Mouse (Mus musculus) adrenal gland, postnatal 25 days (tissue): ENCODE results near the gene Olfm4. TPM values are rescaled to one million over a fixed set of nuclear protein-coding genes. Genes with fewer than 3 reads are reported as not detected.

Source experiments
- DNase-seq: peaks from one replicate; pipeline ENCODE4 v3.0.0; 2021; ENCODE audit warnings: mixed read lengths
- long read RNA-seq: library from polyadenylated mRNA; stranded (forward); transcript quantifications from one replicate; pipeline ENCODE4 v2.0.0, GENCODE M21; 2021
- total RNA-seq: library from RNA; stranded (reverse); gene quantifications from 2 replicates; pipeline ENCODE4 v1.2.3, GENCODE M21; 2021

The Olfm4 gene
- not detected in 2 replicates for total RNA-seq
- long read RNA-seq: 0 reads

DNA sequence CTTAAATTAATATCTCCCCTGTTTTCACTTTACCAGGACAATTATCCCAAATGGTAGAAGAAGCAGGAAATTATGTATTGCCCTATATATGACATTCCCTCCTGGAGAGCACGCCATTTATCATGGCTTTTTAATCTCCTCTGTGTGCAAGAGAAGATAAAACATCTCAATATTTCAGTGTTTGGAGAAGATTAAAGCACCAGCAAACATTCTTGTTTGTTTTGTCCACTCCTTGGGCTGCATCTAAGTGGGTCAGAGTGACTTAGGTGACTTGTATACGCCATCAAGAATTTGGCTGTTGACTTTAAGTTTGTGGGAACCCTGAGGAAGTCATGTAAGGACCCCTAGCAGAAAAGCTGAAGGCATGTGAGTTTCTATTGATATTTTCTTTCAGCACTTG lies at the start of gene Olfm4:
TSS of gene Olfm4 (plus strand) at position 301 of the 400 bp plus-strand sequence.
- no peak for DNase-seq

DNA sequence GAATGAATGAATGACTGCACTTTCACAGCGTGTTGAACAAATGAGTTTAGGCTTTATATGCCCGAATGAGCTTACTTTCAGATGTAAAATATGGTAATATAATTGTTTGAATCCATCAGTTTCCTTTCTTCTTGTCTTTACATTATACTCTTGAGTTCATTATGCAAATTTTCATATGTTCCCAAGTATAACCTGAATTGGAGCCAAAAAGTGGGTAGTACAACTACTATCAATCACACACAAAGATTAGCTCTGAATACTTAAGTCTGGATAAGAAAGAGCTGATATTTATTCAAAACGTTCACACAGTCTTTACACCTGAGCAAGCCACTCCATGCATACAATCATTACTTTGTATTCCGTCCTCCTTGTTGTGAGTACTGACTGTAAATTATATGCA lies 49.5 kb upstream of the Olfm4 start:
- no peak for DNase-seq

DNA sequence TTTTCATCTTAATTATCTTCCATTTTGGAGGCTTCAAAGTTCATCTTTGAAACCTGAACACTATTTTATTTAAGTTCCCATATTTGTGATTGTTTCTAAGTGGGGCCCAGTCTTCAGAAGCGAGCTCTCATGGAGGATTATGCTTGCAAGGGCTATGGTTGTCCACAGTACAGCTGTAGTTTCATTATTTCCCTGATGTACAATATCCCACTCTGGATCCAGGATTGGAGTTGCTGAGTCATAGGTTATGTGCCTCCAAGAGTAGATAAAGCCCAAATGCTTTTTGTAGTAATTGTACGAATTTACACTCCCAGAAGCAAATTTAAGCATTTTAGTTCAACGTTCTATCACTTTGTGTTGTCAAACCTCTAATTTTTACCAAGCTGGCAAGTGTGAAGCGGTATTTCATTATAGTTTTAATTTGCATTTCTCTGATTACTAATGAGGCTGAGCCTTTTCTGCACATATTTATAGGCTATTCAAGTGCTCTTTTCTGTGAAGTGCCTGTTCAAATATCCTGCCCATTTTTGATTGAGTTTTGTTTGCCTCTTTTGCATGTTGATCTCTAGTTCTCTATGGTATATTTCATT lies 46.9 kb upstream of the Olfm4 start:
- no peak for DNase-seq

DNA sequence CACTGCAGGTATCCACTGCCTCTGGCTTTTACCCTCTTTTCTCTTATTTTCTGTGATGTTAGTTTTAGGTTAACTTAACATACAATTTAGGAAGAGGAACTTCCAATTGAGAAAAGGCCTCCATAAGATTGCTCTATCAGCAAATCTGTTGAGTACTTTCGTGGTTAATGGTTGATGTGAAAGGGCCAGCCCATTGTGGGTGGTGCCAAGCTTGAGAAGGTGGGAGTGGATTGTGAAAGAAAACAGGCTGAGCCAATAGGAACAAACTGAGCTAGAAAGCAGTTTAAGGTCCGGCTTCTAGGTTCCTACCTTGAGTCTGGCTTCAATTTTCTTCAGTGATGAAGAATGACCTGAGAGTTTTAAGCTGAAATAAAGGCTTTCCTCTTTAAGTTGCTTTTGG lies 38.0 kb upstream of the Olfm4 start:
- DNase-seq: no peak

DNA sequence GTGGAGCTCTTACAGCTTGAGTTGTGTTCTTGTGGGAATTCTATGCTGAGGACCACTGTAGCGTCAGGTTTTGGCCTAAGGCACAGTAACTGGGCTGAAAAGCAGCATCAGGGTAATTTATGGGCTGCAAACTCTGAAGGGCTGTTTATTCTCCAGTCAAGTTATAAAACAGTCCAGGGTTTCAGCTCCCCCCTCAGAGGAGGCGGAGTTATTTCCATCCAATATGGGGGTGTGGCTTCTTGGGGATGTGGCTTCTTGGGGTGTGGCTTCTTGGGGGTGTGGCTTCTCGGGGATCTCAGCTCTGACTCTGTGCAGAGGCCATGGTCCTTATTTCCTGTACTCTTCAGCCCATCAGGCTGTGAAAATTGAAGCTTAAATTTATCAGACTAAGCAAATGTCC lies 28.2 kb upstream of the Olfm4 start:
- DNase-seq: no peak

DNA sequence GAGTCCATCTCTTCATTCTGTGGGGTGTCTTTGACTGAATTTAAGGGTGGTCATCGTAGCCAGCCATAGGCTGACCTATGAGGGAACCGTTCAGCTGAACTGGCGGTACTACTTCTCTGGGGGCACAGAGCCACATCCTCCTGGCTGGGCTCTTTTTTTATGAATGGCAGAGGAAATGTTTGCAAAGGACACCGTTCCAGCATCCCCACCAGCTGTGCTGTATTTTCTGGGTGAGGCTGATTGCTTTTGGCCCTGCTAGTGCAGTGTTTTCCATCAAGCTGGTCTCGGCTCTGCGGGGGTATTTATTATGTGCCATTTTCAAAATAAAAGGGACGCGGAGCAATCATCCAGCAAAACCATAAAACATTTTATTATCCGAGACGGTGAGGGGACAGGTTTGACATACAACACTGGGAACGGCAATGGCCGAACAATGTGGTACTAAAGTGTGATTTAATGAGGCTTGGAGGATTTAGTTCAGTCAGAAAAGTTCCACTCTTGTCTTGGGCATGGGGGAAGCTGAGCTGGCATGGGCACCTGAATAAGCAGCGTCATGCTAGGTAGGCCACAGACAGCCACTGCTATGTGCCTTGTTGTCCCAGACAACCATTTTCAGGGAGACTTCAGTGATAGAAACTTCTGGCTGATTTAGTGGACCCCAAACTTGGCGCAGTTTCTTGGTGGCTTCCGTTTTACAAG lies 25.9 kb upstream of the Olfm4 start:
- DNase-seq: no peak

DNA sequence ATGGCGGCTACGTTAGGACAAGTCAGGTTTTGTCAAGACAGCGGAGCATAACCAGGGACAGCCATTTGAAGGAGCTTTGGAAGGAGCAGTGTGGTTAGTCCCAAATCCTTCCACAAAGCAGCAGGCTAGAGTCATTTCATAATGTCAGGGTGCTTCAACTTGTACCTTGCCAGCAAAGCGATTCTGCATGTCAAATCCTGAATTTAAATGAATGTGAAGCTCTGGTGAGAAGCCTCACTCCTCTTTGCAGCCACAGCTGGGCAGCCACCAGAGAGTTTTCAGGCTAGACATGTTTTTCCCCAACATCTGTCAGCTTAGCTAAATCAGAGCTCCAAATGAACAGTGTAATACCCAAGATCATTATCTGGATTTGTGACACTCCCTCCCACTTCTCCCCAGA lies 22.7 kb upstream of the Olfm4 start:
- DNase-seq: no peak

DNA sequence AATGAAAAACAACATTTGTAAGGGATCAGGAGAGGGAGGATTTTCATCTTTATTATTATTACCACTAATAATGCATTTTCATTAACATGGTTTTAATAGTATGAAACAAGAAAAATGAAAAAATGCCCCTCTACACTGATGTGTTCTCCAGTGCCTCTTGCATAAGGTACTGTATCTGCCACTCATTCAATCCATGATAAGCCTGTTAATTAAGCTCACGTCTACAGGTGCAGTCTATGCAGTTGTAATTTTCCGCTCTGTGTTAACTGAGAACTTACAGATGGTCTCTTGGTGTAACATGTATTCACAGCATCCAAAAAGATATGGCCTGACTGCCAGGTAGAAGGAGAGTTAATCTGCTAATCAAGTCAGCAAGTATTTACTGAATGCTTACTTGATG lies 22.3 kb upstream of the Olfm4 start:
- no peak for DNase-seq

DNA sequence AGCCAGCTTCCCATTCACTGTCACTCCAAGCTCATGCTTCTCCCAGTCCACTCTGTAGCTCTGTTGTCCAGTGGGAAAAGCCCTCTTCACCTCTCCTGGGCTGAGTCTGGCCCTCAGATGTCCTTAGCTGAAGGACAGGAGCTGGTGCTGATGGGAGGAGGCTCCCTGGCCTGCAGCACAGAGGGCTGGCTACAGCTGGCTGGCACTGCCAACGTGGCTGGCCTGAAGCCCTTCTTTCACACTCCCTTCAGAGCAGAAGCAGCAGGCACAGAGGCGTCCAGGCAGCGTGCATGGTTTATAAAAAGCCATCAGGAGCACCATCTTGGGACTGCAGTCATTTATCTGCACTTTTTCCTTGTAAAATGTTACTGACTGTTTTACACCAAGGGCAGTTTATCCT lies 13.7 kb upstream of the Olfm4 start:
- peak; percentile 13 for DNase-seq

DNA sequence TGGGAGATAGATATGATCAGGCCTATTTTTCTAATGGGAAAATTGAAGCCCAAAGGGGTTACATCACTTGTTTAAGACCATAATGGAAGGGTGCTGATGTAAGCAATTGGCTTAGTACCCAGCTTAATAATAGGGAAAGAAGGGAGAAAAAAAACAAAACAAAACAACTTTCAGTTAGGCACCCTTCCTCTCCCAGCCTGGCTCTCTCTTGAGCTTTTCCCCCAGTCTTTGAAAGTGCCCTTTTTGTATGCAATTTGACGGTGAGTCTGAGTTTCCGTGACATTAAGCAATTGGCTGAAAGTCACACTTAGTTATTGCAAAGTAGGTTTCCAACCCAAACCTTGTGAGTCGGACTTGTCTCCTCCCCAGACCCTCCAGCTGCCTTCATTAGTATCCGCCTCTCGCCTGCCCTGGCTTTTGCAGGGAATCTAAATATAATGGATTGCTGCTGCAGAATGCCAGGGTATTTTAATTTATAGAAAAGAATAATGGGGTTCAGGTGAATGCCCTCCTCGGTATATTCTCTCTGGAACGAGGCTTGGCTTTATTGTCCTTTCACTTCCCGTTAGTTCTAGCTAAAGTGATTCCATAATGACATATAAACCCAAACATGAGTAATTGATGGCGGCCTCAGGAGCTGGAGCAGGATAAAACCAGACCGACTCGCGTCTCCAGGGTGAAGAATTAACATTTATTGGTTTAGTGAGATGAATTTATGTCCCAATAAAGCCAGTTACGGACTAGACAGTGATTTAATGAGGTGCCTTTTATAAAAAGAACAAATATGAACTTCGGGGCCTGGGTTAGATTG lies 12.7 kb upstream of the Olfm4 start:
- DNase-seq: no peak

DNA sequence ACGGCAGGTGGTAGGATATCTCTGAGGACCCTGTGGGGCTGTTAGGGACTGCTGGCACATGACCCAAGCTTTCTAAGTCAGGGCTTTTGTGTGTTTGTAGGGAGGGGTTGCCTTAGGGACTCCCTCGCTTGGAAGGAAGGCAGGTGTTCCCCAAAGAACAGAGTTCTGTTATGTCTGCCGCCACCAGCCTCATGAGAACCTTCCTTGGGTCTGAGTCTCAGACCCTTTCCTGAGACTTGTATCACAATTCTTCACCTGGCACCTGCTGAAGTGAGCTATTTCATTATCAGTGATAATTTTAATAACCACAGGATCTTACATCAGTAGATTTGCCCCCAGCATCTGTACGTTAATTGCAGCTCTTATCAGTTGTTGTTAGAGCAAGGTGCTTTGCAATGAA lies 2.4 kb upstream of the Olfm4 start:
- DNase-seq: no peak

DNA sequence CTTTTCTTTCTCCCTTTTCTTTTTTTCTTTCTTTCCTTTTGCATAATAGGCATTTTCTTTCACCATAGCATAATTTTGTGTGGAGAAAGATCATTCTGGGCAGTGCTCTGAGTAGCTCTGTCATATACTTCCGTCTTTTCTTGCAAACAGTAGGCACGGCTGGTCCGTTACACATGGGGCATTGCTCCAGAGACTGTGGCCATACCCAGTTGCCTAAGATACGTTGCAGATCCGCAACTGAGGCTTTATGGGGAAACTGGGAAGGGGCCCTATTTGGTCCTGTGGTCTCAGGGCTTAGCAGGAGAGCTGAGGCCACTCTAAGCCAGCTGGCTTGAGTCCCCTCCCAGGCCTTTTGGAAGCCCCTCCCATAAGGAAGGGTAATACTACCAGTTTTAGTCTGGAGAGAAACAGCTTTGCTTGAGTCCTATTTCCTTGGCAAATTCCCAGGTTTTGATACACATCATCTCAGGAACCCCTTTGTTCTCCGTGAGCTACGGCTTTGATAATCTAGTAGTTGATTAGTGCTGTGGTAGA lies 1.3 kb downstream of the Olfm4 start:
- DNase-seq: no peak

DNA sequence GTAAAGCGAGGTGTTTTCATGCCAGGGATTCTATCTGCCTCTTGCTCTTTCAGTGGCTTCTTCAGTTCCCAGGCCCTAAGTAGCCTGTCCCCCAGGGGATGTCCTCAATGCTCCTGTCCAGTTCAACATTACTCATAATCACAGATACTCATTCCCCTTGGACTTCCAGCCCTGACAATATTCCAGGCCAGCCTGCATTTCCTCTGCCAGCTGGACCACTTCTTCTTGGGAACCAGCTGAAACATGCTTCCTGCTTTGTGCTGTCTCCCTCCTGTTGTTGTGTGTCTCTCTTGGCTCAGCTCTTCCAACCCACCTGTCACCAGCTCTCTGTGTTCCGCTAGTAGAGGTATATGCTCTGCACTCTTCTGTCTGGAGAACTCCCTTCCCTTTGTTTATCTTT lies 1.8 kb downstream of the Olfm4 start:
- no peak for DNase-seq

DNA sequence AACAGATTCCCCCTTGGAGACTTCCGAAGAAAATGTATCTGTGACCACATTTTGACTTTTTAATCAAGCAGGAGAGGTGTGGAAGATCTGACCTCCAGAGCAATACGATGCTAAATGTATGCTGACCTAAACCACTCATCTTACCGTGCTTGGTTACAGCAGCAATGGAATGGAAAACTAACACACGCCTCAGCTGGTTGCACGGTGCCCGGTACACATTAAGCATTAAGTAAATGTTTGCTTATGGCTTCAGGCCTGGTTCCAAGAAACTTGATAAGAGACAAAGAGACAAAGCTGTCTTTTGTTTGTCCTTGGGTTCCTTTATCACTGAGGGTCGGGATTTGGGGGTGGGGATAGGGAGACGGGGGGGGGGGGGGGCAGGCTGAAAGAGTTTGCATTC lies 3.0 kb downstream of the Olfm4 start:
- no peak for DNase-seq

DNA sequence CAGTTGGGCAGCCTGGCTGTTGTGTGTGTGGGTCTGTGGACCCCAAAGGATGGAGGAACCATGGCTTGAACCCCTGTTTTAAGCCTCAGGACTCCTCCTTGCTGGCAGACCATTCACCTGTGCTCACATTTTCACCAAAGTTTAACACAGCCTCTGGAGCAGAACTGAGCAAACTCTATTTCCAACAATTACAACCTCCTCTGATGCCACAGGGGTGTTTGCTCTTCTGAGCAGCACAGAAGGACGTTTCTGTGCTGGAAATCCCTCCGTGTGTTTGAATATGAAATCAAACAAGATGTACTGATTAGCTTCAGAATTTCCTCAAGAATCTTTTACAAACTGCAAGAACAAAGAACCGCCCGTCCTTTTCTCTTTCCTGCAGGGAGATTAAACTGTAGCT lies 5.9 kb downstream of the Olfm4 start:
- no peak for DNase-seq

DNA sequence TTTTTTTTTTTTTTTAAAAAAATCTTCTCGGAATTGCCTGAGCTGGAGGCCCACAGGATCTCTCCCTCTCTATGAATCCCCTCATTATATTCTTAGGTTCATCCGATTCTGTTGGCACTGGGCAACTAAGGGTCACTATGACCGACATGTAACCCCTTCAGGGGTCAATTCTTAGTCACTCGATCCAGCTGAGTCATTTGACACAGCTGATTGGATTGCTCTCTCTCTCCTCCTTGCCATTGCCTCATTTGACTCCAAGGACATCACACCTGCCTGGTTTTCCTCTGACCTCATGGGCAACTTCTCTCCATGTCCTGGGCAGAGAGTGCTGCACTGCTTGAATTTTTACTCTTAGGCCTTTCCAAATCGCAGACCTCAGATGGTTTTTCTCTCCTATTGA lies 6.7 kb downstream of the Olfm4 start:
- no peak for DNase-seq

DNA sequence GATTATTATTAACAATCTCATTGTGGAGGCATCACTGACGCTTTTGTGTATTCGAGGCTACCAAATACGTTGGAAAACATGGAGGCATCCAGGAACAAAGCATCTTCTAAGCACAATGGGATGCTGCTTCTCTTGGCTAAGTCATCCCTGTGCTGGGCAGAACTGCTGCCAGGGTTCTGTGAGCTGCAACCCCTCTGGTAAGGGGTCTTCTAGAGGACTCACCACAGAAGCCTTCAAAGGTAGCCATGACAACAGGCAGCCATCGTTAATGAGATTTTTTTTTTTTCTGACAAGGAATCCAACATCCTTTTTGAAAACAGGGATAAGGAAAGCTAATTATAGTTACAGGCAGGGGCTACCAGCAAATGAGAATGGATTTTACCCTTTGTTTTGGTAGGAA lies 13.7 kb downstream of the Olfm4 start:
- DNase-seq: no peak

DNA sequence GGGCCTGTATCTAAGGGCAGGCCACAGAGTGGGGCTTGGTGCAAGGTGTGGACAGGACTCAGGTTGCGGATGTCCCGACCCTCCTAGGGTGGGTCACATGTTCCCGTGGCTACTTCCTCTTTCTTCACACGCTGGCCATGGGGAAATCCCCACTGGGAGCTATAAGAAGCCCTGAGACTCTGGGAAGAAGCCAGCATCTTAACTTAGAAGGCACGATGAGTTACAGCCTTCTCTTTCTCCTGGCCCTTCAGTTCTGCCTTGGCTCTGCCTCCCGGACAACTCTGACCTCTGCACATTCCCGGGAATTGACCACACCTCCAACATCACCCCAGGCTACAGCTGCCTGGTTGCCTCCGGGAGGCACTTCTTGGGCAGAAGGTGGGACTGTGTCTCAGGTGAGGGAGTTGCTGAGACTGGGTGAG lies 16.2 kb downstream of the Olfm4 start:
- DNase-seq: no peak

DNA sequence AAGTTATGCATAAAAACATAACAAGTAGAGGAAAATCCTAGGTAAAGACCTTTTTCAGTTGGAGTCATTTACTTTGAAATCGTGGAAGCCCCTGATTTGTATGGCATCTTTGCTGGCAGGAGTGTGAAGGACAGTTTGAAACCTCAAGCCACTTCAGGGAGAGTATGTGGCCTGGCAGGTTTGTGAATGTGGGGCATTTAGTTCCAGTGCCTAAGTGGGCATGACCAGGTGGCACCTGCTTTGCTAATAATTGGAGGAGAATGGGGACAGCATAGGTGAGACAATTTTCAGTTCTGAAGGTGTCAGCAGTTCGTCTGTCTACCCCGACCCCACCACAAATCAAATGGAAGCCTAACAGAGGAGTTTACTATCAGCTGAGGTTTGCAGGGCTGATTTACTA lies 23.8 kb downstream of the Olfm4 start:
- DNase-seq: no peak

DNA sequence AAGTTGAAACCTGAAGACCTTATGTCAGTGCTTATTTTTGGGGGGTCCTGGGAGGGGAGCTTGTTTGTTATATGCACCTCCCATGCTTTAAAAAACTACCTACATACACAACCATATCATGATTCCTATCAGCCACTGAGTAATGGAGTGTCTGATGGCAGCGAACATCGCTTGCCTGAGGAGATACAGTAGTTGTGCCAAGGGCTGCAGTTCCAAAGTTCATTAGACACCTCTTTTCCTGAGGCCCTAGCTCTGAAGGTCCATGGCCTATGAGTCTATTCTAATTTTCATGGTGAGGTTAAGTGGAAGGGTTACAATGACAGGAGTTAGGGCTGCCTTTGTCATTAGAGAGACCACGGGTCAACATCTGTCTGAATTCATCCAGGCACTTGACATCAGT lies 26.5 kb downstream of the Olfm4 start:
- DNase-seq: no peak

DNA sequence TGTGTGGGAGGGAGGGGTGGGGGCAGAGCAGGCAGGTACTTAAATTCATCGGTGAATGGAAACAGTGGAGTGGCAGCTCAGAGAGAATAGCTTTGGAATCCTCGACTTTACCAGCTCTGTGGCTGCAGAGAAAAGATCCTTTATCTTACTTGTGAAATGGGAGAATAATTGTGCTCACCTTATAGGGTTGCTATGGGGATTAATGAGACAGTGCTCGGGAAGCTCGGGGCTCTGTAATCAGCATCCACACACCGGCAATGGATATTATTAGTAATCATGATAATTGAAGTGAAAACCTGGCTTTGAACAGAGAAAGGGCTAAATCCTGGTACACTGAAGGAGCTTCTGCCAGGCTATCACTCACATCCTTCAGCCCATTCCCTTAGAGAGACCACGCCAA lies 31.1 kb downstream of the Olfm4 start:
- no peak for DNase-seq

DNA sequence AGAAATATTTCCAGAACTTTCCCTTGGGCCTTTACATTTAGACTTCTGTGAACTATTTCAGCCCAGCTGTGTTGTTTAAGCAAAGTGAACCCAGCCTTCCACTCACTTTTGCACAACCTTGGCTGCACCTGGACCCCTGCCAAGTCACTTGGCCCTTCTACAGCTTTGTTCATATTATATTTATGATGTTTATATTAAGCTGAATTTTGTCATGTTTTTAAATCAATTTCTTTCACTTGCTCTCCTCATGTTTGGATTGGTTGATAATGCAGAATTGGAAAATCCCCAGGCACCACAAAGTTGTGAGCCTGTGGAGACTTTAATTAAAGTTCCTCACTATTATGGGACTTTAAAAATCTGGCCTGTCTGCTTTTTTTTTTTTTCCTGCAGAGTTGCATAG lies 32.2 kb downstream of the Olfm4 start:
- peak; percentile 37 for DNase-seq

DNA sequence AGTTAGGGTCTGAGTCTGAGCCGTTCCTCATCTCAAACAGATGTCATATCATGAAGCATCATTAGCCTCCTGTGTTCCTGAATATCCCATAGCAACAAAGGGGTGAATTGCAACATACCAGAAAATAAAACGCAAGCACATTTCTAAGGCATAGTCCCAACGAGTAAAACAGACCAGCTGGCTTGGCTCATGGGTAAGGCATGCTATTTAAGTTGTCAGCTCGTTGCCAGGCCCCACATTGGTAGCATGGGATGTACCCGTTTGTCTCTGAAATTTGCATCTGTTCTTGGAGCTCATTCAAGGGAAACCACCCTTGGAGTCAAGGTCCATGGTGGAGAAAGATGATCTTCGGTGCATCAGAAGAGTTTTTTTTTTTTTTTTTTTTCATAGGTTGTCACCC lies 42.2 kb downstream of the Olfm4 start:
- DNase-seq: no peak
